Mouse (Mus musculus) ZHBTc4 (cell line): ENCODE data around the gene Rps15.

Experiments
- DNase-seq: peaks from one replicate; pipeline ENCODE4 v3.0.0-alpha.2; 2011; ENCODE audit warnings: low read depth, low spot score

Rps15 gene

DNA sequence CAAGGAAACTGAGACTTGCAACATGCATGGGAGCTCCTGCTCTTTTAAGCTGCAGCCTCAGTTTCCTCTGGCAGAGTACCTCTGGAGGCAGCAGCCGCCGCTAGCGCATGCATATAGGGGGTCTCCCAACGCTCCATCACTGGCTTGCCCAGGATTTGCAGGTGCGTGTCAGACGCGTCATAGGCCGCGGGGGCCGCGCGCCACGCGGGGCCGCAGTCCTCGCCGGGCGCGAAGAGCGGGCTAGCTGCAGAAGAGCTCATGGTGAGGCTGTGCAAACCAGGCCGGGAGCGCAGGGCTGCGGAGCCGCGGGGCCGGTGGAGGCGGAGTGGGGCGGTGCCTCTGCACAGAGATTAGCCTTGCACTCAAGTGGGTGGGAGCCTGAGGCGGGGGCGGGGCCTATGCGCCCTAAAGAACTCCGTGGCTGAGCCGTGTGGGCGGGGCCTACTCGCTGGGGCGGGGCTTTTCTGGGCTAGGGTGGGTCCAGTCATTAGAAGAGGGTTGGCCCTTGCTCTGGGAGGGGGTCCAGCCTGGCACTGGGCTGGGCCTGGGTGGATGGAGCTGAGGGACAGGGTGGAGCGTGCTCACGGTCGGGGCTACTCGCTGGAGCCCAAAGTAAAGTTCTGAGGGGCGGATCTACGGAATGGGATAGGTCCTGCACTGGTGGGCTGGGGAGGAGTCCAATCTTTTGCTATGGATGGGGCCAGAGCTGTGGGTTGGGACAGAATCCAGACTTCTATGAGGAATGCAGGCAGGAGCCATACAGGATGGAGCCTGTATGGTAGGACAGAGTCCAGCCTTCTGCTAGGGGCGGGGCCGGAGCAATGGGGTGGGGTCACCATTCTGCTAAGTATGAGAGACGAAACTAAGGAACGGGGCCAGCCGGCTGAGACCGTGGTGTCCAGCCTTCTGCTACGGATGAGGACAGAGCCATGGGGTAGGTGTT lies 31.3 kb upstream of the Rps15 start, which contains the start of the genes Gamt and Dazap1:
TSS of gene Gamt (minus strand) at position 371 of the 943 bp plus-strand sequence.
TSS of gene Dazap1 (plus strand) at position 845 of the 943 bp plus-strand sequence.
- peak; percentile 98 for DNase-seq

DNA sequence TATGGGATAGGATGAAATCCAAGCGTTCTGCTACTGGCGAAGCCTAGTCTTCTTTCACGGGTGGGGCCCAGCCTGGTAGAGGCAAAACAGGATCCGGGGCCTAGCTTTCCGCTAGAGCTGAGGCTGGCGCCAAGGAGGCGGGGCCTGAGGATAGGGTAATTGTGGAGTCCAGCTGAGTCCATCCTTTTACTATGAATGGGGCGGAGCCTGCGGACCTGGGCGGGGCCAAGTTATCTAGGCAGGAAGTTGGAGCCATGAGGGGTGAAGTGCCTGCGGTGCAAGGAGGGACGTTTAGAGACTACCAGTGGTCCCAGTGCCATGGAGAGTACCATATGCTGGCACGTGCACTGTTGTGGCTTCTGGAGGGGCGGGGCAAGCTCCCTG lies 30.7 kb upstream of the Rps15 start:
- peak; percentile 95 for DNase-seq

DNA sequence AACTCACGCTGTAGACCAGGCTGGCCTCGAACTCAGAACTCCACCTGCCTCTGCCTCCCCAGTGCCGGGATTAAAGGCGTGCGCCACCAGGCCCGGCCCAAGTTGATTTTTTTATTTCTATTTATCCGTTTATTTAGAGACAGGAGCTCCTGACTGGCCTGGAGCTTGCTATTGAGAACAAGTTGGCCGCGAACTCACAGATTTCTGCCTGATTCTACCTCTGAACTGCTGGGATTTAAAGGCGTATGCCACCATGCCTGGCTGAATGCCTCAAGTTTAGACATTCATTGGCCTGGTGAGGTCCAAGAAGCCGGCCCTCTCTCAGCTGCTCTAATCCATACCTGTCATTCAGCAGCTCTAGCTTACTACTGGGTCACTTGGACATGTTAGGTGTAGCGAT lies 30.1 kb upstream of the Rps15 start:
- DNase-seq: no peak

DNA sequence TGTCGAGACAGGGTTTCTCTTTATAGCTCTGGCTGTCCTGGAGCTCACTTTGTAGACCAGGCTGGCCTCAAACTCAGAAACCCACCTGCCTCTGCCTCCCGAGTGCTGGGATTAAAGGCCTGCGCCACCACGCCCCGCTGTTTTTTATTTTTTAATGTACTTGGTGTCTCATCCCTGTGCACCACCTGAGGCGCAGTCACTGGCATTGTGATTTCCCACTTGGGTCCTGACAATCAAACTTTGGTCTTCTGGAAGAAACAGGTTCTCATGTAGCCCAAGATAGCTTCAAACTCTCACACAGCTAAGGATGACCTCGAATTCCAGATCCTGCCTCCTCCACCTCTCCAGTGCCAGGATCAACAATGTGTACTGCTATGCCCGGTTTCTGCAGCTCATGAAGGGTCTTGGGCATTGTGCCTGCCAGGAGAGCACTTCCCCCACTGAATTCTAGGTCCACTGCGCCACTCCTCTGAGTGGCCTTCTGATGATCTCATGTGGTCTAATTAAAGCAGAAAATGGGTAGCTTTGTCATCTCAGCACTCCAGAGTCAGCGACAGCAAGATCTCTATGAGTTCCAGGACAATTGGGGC lies 29.4 kb upstream of the Rps15 start:
- DNase-seq: no peak

DNA sequence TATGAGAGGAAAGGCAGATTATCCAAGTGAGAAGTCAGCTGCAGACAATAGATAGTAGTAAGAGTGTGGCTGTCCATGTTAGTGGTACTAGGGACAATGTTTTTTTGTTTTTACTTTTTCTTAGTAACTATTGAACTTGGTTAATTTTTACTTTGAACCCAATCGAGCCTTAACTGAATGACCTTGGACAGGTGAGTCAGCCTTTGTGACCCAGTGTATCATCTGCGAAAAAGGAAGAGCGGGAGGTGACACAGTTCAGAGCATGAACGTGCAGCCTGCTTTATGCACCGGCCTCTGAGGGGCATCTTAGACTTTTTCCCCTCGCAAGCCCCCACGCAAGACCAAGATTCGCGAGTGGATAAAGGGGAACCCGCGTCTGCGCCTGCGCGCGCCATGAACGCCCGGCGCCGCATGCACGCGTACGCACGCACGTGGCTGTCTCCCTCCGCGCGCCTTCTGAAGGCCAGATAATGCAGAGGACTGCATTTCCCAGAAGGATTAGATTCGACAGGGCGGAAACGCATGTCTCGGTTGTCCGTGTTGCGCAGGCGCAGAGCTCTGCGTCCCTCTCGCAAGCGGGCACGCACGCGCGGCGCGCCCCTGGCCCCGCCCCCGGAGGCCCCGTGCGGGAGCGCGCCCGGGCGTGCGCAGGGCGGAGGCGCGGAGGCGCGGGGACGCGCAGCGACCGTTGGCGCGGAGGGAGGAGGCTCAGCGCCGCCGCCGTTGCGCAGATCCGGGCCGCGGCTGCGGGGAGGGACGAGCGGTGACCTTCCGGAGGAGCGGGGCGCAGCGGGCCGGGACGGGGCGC lies 27.7 kb upstream of the Rps15 start:
- DNase-seq: peak; percentile 99

DNA sequence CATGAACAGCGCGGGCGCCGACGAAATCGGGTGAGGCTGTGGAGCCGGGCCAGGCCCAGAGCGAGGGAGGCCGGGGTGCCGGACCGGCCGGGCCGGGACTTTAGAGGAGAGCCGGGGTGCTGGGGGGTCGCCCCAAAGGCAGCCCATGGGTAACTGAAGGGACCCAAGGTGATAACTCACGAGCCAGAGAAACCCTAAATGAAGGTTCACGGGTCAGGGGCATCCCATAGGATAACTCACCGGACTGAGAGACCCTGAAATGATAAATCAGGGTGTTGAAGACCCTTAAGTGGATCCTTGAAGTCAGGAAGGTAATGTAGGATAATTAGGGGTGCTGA lies 27.1 kb upstream of the Rps15 start:
- no peak for DNase-seq

DNA sequence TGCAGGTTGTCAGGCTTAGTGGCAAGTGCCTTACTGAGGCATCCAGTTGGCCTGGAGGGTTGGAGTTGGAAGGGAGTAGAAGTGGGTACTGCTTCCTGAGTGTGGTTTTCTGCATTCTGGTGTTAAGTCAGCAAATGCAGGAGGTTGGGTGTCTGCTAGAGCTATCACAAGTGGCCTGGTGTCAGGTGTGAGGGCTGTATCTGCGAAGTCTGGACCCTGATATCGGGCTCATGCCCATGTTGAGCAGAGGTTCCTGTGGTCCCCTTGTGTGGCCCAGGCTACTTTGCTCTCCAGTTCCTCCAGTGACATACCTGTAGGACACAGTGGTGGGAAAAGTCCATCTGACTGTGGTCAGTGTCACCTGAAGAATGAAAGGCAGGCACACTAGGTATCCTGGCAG lies 22.2 kb upstream of the Rps15 start:
- DNase-seq: no peak

DNA sequence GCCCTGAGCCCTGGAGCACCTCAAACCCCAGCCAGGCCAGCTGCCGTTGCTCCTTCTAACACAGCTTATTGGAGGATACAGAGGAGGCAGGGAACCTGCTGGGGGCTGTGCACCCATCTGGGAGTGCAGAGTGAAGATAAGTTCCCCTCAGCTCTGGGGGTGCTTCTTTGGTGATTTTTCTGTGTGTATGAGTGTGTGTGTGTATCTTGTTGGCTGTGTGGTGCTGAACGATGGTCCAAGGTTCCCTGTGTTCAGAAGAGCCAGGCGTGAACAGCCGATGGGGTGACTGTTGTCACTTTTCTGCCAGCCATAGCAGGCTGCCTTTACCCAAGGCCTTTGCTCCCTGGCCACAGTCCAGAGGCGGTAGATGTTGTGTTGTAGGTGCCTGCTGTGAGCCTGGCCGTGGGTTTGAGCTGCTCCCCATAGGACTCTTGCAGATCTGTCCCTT lies 21.5 kb upstream of the Rps15 start:
- no peak for DNase-seq

DNA sequence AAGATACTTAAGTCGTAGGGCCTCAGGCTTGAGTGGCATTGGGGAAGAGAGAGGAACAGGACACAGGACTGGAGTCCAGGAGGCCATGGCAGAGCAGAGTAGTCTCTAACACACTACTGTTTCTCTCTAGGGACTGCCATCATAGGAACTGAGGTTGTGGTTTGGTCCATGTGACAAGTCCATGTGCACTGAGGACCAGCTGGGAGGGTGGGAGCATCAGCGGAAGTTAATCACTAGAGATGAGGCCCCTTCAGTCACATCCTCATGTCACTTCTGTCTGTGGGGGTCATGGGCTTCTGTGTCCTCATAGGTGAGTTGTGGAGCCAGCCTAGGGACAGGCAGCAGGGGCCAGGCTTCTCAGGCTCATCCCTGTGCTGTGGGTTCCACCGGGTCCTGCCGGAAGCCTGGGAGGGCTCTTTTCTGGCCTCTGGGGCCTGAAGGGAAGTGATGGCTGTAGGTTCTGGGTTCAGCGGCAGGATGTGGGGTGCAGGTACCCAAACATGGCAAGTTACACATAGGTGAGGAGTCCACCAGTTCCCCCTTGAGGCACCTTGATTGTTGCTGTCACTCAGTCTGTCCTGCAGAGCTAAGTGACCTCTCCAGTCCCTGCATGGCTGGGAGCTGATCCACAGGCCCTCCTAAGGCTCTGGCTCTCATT lies 20.9 kb upstream of the Rps15 start:
- no peak for DNase-seq

DNA sequence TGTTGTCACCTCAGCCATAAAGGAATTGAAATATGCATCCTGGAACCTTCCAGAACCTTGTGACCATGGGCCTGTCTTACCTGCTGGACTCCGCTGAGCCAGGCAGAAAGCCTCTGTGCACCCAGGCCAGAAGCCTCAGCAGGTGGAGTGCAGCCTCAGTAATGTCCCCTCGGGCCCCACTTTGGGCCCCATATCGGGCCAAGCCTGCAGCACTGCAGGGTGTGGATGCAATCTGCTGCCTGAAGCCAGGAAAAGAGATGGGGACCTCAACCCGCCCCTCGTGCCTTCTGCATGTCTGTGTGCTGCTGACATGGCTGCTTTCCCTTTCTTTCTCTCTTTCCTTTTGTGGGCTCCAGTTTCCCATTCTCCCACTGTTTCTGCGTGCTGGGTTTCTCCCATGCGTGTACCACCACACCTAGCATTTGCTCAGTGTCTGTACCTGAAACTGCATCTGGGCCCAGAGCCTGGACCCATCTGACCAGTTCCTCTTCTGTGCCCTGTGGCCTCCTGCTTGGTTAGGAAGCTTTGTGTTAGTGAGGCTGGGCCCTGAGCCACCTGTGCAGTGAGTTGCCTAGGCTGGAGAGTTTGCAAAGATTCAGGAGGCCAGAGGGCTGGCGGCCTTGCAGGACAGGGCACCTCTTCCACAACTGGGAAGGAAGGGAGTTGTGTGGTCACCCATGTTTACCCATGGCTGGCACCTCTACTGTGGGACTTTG lies 20.2 kb upstream of the Rps15 start:
- DNase-seq: no peak

DNA sequence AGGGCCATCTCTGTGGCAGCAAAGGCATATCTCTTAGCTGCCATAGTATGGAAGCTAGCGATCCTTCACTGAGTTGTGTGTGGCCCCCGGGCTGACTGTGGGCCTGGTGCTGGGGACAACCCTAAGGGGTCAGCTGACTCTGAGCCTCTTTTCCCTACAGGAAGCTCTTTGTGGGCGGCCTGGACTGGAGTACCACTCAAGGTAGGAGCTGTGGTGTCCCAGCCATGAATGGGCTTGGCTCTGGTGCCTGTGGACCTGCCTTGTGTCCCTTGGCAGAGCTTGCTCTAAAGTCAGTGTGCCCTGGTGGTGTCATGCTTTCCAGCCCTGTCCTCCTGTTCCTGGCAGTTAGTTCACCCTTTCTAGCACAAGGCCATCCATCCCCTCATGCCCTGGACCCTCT lies 18.4 kb upstream of the Rps15 start:
- no peak for DNase-seq

DNA sequence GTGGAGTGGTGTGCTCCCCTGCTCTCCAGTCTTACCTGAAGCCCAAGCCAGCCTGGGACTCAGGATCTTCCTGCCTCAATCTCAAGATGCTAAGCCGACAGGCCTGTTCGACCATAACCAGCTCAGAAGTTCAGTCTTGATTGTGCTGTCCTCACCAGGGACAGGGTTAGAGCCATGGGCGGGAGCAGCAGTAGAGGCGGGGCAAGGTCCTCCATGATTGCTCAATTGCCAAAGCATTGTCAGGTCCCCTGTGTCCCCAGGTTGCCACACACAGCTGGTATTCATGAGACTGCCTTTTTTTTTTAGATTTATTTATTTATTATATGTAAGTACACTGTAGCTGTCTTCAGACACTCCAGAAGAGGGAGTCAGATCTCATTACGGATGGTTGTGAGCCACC lies 16.0 kb upstream of the Rps15 start:
- no peak for DNase-seq

DNA sequence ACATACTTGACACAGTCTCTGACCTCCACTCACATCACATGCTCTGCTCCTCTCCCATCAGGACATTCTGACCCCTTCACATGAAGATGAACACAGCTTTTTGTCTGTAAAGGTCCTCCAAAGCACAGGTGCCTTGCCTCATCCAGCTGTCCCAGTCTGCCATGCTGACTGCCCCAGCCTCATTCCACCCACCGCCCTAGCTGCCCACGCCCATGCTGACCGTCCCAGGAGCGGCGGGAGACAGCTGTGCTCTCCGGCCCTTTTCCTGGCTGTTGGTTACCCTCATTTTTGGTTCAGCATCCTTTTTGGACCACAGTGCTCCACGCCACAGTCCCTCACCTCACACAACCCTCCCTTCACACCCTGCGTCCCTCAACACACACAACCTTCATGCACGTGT lies 13.9 kb upstream of the Rps15 start:
- DNase-seq: no peak

DNA sequence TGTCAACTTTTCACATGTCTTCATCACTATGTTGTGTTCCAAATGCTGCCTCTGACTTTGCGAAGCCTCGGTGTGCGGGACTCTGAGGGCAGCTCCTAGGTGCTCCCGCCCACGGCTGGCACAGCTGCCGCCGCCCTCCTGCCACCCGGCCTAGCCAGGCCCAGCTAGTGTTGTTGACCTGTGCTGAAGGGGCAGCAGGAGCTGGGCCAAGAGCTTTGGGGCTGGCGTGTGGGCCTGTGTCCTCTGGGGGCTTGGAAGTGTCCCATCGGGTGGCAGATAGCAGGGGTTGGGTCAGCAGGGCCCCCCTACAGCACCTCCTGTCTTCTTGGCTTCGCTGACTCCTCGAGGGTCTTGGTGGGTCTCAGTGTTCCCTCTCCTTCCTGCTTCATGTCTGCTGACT lies 13.0 kb upstream of the Rps15 start:
- no peak for DNase-seq

DNA sequence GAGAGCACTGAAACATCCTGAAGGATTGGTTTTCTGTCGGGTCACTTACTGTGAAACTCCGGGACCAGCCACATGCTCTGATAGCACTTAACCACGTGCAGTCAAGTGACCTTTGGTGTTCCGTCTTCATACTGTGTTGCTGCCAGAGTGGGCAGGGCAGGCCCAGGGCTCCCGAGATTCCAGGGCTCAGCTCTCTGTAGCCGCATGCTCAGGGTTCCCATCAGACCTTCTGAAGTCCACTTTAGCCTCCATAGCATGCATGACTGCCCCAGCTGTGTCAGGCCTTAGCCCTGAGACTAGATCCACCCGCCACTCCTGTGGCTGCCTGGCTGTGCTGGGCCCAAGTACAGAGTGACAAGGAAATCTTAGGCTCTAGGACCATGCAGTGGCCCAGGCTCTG lies 10.9 kb upstream of the Rps15 start:
- DNase-seq: no peak

DNA sequence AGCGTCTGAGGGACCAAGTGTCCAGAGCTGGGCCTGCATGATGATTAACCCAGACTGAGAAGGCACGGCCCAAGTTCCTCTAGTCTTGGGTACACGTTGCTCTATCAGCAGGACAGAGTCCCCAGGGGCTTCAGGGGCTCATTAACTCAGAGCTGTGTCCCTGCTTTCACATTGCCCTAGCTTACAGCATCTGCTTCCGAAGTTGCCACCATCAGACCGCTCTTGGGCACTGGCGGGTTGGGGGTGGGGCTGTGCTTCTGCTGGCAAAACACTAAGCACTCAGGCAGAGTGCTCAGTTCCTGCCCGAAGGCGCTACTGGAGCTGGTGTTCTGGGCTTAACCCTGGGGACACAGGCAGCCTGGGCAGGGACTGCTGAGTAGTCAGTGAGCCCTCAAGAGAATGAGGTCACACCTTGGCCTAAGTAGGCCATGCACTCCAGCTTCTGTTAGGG lies 10.3 kb upstream of the Rps15 start:
- DNase-seq: no peak

DNA sequence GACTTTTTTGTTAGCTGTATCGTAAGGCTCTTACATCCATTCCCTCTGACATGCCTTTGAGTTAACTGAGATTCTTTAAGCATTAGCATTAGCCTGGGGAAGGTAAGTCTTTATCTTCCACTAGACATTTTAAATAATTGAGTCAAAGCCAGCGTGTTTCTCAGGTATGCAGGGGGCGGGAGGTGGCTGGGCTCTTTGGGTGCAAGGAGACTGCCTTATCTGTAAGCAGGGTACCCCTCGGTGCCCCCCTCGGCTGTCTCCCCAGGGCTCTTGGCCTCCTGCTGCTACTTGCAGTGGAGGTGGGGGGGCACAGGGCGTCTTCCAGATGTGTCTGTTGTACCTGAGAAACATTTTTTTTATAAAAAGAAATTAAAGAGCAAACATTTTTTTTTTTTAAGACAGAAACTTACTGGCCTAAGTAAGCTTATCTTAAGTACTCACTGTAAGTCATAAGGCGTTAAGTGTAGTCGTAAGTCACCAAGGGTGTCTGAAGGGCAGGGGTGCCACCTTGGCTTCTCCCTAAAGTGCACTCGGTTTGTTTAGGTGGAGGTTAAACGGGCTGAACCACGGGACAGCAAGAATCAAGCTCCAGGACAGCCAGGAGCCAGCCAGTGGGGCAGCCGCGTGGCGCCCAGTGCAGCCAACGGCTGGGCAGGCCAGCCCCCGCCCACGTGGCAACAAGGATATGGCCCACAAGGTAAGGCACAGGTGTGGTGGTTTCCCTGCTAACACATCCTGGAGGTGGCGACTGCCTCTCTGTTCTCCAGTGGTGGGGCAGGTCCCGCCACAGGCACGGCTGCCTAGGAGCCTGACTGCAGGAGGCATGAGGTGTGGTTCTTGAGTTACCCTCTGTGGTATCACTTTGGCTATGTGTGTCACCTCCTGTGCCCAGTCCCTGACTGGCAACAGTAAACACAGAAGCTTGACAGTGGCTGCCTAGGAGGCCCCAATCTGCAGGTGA lies 9.5 kb upstream of the Rps15 start:
- no peak for DNase-seq

DNA sequence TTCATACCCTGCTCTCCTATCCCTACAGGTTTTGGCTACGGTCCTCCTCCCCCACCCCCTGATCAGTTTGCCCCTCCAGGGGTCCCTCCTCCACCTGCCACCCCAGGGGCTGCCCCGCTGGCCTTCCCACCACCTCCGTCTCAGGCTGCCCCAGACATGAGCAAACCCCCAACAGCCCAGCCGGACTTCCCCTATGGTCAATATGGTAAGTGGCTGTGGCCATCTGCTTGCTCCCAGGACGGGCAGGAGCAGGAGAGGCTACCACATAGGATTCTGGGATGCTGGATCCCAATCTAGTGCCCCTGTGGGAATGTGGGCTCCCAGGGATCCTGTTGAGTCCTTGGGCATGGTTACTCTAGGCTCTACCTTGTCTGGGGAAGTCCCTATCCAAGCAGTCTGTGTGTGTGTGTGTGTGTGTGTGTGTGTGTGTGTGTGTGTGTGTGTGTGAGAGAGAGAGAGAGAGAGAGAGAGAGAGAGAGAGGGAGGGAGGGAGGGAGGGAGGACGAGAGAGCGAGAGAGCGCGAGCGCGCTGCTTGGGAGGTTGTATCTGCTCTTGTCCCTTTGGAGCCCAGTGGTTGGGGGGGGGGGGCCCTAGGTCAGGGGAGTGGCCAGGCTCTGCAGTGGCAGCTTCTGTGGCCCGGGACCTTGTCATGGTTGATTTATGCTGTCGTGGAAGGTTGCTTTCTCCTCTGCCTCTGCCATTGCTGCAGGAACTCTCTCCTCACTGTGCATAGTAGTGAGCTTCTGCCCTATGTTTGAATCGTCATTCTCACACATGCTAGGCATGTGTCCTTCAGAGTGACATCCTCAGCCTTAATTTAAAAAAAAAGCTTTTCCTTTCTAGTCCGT lies 6.8 kb upstream of the Rps15 start:
- DNase-seq: no peak

DNA sequence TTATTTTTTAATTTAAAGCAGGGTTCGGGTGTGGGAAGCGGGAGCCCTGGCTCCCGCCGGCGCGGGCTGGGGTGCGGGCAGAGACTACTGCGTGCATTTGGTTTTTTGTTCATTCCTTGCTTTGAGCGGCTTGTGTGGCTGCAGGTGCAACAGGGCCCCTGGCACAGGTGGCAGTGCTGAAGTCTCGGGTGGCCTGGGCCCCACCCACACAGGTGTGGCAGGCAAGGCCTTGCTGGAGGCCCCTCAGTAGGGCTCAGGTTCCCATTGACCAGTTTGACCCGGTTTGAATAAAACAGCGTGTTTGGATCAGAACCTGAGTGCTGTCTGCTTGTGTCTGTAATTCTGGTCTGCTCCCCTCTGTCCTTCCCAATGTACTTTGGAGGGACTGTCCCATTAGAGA lies 4.2 kb upstream of the Rps15 start:
- DNase-seq: no peak
